Mouse (Mus musculus) lung, adult 2 months (tissue): ENCODE results near the gene Snupn.

Source experiments
- CTCF ChIP-seq: fragments of 200-500 bp; IDR thresholded peaks from 2 replicates; pipeline ENCODE4 v1.5.1; 2011; ENCODE audit warnings: mild to moderate bottlenecking, low read length, control low read depth; ENCODE audit not compliant: insufficient read depth
- POLR2A ChIP-seq: fragments of 200-500 bp; IDR thresholded peaks from 2 replicates; pipeline ENCODE4 v1.6.1; 2011; ENCODE audit warnings: low read depth, mild to moderate bottlenecking, control low read depth, low read length, borderline replicate concordance; ENCODE audit errors: extremely low read depth

DNA sequence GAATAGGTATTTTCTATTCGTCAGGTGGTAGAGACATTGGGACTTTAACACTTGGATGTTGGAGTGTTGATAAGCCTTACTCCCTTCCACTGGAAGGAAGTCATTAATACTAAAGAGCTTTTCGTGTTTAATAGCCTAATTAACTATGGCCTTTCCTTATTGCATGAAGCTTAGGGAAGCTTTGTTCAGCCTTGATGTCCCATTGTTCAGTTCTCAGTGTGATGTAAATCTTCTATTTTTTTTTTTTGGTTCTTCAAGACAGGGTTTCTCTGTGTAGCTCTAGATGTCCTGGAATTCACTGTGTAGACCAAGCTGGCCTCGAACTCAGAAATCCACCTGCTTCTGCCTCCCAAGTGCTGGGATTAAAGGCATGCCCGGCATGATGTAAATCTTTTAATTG lies 62.2 kb downstream of the Snupn start:
- TF ChIP-seq CTCF (no peak), POLR2A (no peak)
